Mouse (Mus musculus): Measurements from ENCODE around the gene Dazap1. TPM values are rescaled to one million over a fixed set of nuclear protein-coding genes. Genes with fewer than 3 reads are reported as not detected.
"Not testable (repeated sequence)": the region's sequence is repeated elsewhere in the genome, so short reads cannot be mapped to it uniquely, and the experiment has no call there.

Dazap1 gene
- polyA plus RNA-seq, 1 experiment from 2014 or later = 66.6 TPM

DNA sequence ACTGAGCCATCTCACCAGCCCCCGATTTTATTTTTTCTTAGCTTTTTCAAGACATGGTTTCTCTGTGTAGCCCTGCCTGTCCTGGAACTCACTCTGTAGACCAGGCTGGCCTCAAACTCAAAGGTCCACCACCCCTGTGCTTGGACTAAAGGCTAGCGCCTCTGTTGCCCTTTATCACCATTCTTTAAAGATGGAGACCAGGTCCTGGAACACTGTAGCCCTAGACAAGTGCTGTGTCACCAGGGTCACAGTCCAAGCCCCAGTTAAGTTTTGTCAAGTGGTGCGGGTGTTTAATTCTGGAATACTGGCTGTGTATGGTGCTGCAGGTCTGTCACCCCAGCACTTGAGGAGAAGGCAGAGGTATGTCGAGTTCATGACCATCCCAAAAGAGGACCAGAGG, 24.3 kb upstream of the Dazap1 start:
- Histone ChIP-seq H3K27me3 (replicated peaks) (no peaks in the 10 kb centered on the region), H3K4me3 (no peak overlapping the region), H3K4me2 (replicated peaks) (no peak overlapping the region), H3K36me3 (peaks cover 96% of the 10 kb centered on the region), H3K4me1 (peaks cover 13% of the 10 kb centered on the region), H3K27ac (no peak overlapping the region), H3K9me3 (no peaks in the 10 kb centered on the region), H3K9ac (no peak overlapping the region)
- ATAC-seq (ENCODE audit: low FRiP score, low read depth) = no peak
- 90% methylated on average over 4 of the region's 4 CpGs for WGBS

DNA sequence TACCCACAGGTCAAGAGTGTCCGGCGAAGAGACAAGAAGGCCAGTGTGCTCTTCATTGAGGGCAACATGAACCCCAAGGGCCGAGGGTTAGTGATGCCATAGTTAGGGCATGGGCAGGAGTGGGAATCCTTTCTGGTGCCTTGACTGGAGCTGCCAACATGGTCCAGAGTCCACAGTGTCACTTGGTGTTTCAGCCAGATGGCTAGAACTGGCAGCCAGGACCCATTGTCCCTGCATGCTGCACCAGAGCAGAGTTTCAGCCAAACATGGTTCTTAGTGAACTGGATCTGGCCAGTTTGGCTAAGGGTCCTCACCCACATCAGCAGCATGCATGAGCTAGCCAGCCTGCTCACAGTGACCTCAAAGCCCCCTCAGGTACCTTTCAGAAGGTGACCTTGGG, 23.0 kb upstream of the Dazap1 start:
- H3K4me3 ChIP-seq = no peak overlapping the region
- H3K27ac ChIP-seq = no peak overlapping the region
- H3K36me3 ChIP-seq = peaks cover 96% of the 10 kb centered on the region

GRCm38 (mm10) chr10:80239791-80240190, 21.5 kb upstream of the Dazap1 start:
- H3K36me3 ChIP-seq = peaks cover 95% of the 10 kb centered on the region
- WGBS = 96% methylated on average over 6 of the region's 6 CpGs
- no peaks in the 10 kb centered on the region for H3K9me3 ChIP-seq
- no peaks in the 10 kb centered on the region for H3K4me1 ChIP-seq
- ATAC-seq (ENCODE audit: low FRiP score, low read depth) = no peak
- no peaks in the 10 kb centered on the region for H3K27me3 ChIP-seq (replicated peaks)
- no peak overlapping the region for H3K9ac ChIP-seq
- no peak overlapping the region for H3K4me3 ChIP-seq
- H3K27ac ChIP-seq = no peak overlapping the region
- H3K4me2 ChIP-seq (replicated peaks) = no peak overlapping the region

More for the DNA sequence above, 23.0 kb upstream of the Dazap1 start:
- 0 out of 2 replicates have a peak overlapping the region, but pooled peaks have one; percentile 13 for H3K9ac ChIP-seq
- ATAC-seq (ENCODE audit: low FRiP score, low read depth) = no peak
- H3K4me1 ChIP-seq = peaks cover 3% of the 10 kb centered on the region; the same call in 1 of the 2 replicates
- WGBS = 93% methylated on average over 3 of the region's 3 CpGs
- no peaks in the 10 kb centered on the region for H3K9me3 ChIP-seq
- H3K27me3 ChIP-seq (replicated peaks) = no peaks in the 10 kb centered on the region
- no peak overlapping the region for H3K4me2 ChIP-seq (replicated peaks)

DNA sequence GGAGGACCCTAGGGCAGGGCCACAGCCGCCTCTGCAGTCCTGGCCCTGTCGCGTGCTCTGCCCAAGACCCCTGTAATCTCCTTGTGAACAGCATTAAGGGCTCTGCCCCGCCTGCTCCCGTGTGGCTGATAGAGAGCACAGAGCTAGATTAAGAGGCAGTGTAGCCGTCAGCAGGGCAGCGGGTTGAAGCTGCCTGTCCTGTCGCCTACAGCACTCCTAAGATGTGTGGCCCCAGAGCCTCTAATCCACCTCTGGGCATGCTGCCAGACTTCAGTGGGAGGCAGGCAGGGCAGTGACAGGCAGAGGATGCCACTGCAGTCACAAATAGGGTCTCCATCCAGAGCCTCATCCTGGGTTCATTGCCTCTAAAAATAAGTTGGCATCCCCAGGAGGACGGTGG, 19.2 kb upstream of the Dazap1 start:
- no peak overlapping the region for H3K9ac ChIP-seq
- H3K36me3 ChIP-seq = peaks cover 75% of the 10 kb centered on the region
- H3K4me3 ChIP-seq = no peak overlapping the region
- no peak overlapping the region for H3K4me2 ChIP-seq (replicated peaks)
- no peaks in the 10 kb centered on the region for H3K27me3 ChIP-seq (replicated peaks)
- H3K27ac ChIP-seq = no peak overlapping the region
- H3K4me1 ChIP-seq = peaks cover 3% of the 10 kb centered on the region; the same call in 1 of the 2 replicates
- WGBS = 87% methylated on average over 9 of the region's 9 CpGs
- H3K9me3 ChIP-seq = no peaks in the 10 kb centered on the region
- ATAC-seq (ENCODE audit: low FRiP score, low read depth) = no peak

DNA sequence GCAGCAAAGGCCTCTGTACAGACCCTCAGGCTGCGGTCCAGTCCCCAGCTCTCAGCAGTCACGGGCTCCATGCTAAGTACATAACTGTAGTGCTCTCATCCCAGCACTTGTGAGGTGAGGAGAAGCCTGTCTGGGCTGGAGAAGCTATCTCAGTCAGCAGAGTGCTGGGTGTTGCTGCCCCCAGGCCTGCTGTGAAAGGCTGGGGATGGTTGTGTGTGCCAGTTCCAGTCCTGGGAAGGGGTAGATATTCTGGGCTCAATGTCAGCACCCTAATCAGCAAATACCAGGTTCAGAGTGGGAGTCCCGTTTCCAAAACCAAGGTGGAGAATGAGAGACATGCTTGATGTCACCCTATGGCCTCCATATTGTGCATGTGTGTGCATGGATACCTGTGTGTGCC, 18.7 kb upstream of the Dazap1 start:
- no peak overlapping the region for H3K4me3 ChIP-seq
- 90% methylated on average over 3 of the region's 3 CpGs for WGBS
- no peak overlapping the region for H3K9ac ChIP-seq
- H3K27me3 ChIP-seq (replicated peaks) = no peaks in the 10 kb centered on the region
- H3K4me1 ChIP-seq = peaks cover 3% of the 10 kb centered on the region; the same call in 1 of the 2 replicates
- peaks cover 70% of the 10 kb centered on the region for H3K36me3 ChIP-seq
- no peak for ATAC-seq (ENCODE audit: low FRiP score, low read depth)
- H3K4me2 ChIP-seq (replicated peaks) = no peak overlapping the region
- no peak overlapping the region for H3K27ac ChIP-seq
- no peaks in the 10 kb centered on the region for H3K9me3 ChIP-seq

GRCm38 (mm10) chr10:80244791-80245399, 16.4 kb upstream of the Dazap1 start:
- Histone ChIP-seq H3K4me1 (peaks cover 5% of the 10 kb centered on the region), H3K27ac (no peak overlapping the region), H3K9me3 (no peaks in the 10 kb centered on the region), H3K36me3 (peaks cover 48% of the 10 kb centered on the region), H3K9ac (no peak overlapping the region), H3K4me2 (replicated peaks) (no peak overlapping the region), H3K4me3 (no peak overlapping the region), H3K27me3 (replicated peaks) (no peaks in the 10 kb centered on the region)
- no peak for ATAC-seq (ENCODE audit: low FRiP score, low read depth)
- 42% methylated on average over 5 of the region's 5 CpGs for WGBS

GRCm38 (mm10) chr10:80245600-80245999, 15.7 kb upstream of the Dazap1 start:
- Histone ChIP-seq H3K4me1 (peaks cover 12% of the 10 kb centered on the region), H3K27ac (no peak overlapping the region), H3K9me3 (no peaks in the 10 kb centered on the region), H3K4me3 (no peak overlapping the region), H3K27me3 (replicated peaks) (no peaks in the 10 kb centered on the region), H3K9ac (peak overlapping the region; percentile 17; the same call in 1 of the 2 replicates), H3K36me3 (peaks cover 41% of the 10 kb centered on the region), H3K4me2 (replicated peaks) (no peak overlapping the region)
- 6% methylated on average over 4 of the region's 4 CpGs for WGBS
- peak; percentile 31; the same call in 1 of the 2 replicates for ATAC-seq (ENCODE audit: low FRiP score, low read depth)

DNA sequence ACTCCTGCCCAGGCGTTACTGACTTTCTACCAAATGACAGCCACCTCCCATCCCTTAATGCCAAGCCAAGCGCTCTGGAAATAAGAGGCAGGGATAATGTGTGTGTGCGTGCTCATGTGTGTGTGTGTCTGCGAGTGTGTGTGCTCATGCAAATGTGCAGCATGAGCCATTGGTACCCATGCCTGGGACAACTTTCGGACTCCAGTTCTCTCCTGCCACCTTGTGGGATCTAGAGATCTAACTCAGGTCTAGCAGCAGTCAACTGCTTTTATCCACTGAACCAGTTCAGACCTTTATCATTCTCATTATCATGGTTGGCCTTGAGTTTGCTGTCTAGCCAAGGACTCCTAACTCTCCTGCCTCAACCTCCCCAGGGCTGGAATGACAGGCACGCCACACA, 13.4 kb upstream of the Dazap1 start:
- H3K4me3 ChIP-seq = no peak overlapping the region
- no peak overlapping the region for H3K9ac ChIP-seq
- 55% methylated on average over 6 of the region's 6 CpGs for WGBS
- H3K9me3 ChIP-seq = no peaks in the 10 kb centered on the region
- H3K4me2 ChIP-seq (replicated peaks) = no peak overlapping the region
- H3K27ac ChIP-seq = no peak overlapping the region
- H3K27me3 ChIP-seq (replicated peaks) = no peaks in the 10 kb centered on the region
- ATAC-seq (ENCODE audit: low FRiP score, low read depth) = no peak
- peaks cover 13% of the 10 kb centered on the region for H3K4me1 ChIP-seq
- peaks cover 18% of the 10 kb centered on the region for H3K36me3 ChIP-seq

GRCm38 (mm10) chr10:80248437-80248836, 12.8 kb upstream of the Dazap1 start:
- H3K9me3 ChIP-seq; H3K27me3 ChIP-seq (replicated peaks); ATAC-seq (ENCODE audit: low FRiP score, low read depth); H3K27ac ChIP-seq; H3K9ac ChIP-seq: not testable (repeated sequence)
- Histone ChIP-seq H3K36me3 (peaks cover 16% of the 10 kb centered on the region), H3K4me3 (peak overlapping the region; percentile 19; the same call in 1 of the 2 replicates), H3K4me2 (replicated peaks) (peak overlapping the region; percentile 88), H3K4me1 (peaks cover 13% of the 10 kb centered on the region)
- WGBS = 53% methylated on average over 3 of the region's 3 CpGs

GRCm38 (mm10) chr10:80248971-80249640, 12.2 kb upstream of the Dazap1 start, which contains the start of gene Ndufs7:
Gene Ndufs7 (plus strand): TSS chr10:80249121.
- under 1% methylated on average over 53 of the region's 53 CpGs for WGBS
- no peaks in the 10 kb centered on the region for H3K9me3 ChIP-seq
- no peaks in the 10 kb centered on the region for H3K27me3 ChIP-seq (replicated peaks)
- peak; percentile 85 for ATAC-seq (ENCODE audit: low FRiP score, low read depth)
- H3K27ac ChIP-seq = peak within 1 kb of the TSS; percentile 66
- peak within 1 kb of the TSS; percentile 75 for H3K9ac ChIP-seq
- peak within 1 kb of the TSS; percentile 88 for H3K4me2 ChIP-seq (replicated peaks)
- peak within 1 kb of the TSS; percentile 69 for H3K4me3 ChIP-seq
- H3K4me1 ChIP-seq = peaks cover 13% of the 10 kb centered on the region
- H3K36me3 ChIP-seq = peaks cover 16% of the 10 kb centered on the region

- H3K4me1 ChIP-seq = peaks cover 13% of the 10 kb centered on the region
- WGBS = 56% methylated on average over 2 of the region's 2 CpGs
- H3K9ac ChIP-seq = peak overlapping the region; percentile 75; the same call in 1 of the 2 replicates
- H3K36me3 ChIP-seq = peaks cover 19% of the 10 kb centered on the region
- no peaks in the 10 kb centered on the region for H3K9me3 ChIP-seq
- peak overlapping the region; percentile 69 for H3K4me3 ChIP-seq
- no peak for ATAC-seq (ENCODE audit: low FRiP score, low read depth)
- no peaks in the 10 kb centered on the region for H3K27me3 ChIP-seq (replicated peaks)
- no peak overlapping the region for H3K27ac ChIP-seq
- peak overlapping the region; percentile 88 for H3K4me2 ChIP-seq (replicated peaks)
Observed at GRCm38 (mm10) chr10:80250059-80250458, 11.2 kb upstream of the Dazap1 start.

DNA sequence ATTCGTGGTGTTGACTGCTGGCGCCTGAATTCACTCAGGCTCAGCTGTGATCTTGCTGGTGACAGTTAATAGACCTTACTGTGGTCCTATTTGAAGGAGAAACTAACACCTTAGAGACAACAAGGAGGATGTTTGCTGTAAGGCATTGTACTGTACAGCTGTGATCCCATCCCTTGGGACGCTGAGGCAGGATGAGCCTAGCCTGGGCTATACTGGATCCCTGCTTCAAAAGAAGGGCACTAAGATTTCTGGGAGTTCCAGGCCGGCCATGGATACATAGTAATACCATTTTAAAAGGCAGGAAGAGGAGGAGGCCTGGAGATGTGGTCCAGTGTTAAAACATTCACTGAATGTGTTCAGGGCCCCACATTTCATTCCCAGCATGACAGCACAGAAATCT, 10.7 kb upstream of the Dazap1 start:
- Histone ChIP-seq H3K4me2 (replicated peaks) (peak overlapping the region; percentile 88), H3K9me3 (no peaks in the 10 kb centered on the region), H3K27me3 (replicated peaks) (no peaks in the 10 kb centered on the region), H3K27ac (no peak overlapping the region), H3K36me3 (peaks cover 25% of the 10 kb centered on the region), H3K4me3 (peak overlapping the region; percentile 69; the same call in 1 of the 2 replicates), H3K4me1 (peaks cover 10% of the 10 kb centered on the region), H3K9ac (0 out of 2 replicates have a peak overlapping the region, but pooled peaks have one; percentile 75)
- 92% methylated on average over 4 of the region's 4 CpGs for WGBS
- ATAC-seq (ENCODE audit: low FRiP score, low read depth) = no peak
